Mouse (Mus musculus) lung, postnatal 14 days (tissue): ENCODE measurements around the gene Hnrnpul1.

Experiments used
- DNase-seq: peaks from one replicate; pipeline ENCODE4 v3.0.0; 2021

Hnrnpul1 gene

DNA sequence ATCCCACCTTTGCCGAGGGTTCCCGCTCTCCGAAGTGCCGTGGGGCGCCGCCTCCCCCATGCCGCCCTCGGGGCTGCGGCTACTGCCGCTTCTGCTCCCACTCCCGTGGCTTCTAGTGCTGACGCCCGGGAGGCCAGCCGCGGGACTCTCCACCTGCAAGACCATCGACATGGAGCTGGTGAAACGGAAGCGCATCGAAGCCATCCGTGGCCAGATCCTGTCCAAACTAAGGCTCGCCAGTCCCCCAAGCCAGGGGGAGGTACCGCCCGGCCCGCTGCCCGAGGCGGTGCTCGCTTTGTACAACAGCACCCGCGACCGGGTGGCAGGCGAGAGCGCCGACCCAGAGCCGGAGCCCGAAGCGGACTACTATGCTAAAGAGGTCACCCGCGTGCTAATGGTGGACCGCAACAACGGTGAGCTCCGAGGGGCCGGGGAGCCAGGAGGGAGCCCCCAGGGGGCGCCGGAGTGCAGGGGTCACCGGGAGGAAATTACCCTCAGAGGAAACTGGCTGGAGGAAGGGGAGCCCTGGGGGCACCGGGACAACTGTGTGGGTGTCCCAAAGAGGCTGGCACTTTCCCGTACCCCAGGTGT is 66.7 kb downstream of the Hnrnpul1 start:
- peak; percentile 79 for DNase-seq

DNA sequence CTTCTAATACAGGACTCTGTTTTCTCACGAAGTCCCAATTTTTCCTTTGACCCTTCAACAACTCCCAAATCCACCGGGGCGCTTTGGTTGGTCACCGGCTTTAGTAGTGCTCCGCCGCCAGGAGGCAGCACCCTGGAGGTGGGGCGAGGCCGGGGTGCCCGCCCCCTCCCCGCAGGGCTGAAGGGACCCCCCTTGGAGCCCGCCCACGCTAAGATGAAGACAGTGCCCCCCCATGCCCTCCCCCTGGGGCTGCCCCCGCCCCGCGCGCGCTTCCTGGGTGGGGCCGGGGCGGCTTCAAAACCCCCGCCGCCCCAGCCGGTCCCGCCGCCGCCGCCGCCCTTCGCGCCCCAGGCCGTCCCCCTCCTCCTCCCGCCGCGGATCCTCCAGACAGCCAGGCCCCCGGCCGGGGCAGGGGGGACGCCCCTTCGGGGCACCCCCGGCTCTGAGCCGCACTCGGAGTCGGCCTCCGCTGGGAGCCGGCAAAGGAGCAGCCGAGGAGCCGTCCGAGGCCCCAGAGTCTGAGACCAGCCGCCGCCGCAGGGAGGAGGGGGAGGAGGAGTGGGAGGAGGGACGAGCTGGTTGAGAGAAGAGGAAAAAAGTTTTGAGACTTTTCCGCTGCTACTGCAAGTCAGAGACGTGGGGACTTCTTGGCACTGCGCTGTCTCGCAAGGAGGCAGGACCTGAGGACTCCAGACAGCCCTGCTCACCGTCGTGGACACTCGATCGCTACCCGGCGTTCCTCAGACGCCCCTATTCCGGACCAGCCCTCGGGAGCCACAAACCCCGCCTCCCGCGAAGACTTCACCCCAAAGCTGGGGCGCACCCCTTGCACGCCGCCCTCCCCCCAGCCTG is 67.7 kb downstream of the Hnrnpul1 start, which contains the start of gene Tgfb1:
Gene Tgfb1, plus strand, starts transcription at position 323 of the 852 bp plus-strand sequence.
- peak; percentile 88 for DNase-seq

- no peak for DNase-seq
Measured at GRCm38 (mm10) chr7:25685926-25686470, 68.6 kb downstream of the Hnrnpul1 start.

DNA sequence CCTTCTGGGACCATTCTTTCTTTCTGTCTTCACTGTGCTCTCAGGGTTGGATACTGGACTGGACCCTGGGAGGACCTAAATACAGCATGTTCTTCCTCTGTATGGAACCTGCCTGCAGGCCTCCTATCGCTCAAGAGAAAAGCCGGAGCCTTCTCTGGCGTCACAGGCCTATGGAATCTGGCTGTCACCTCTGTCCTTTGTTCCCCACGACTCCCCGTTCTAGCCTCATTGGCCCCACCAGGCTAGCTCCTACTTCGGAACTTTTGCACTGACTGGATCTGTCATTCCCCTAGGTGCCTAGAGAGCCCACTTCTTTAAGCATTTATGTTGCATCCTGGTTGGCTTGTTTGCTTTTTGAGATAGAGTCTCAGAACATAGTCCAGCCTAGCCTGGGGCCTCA is 69.9 kb downstream of the Hnrnpul1 start:
- DNase-seq = no peak

DNA sequence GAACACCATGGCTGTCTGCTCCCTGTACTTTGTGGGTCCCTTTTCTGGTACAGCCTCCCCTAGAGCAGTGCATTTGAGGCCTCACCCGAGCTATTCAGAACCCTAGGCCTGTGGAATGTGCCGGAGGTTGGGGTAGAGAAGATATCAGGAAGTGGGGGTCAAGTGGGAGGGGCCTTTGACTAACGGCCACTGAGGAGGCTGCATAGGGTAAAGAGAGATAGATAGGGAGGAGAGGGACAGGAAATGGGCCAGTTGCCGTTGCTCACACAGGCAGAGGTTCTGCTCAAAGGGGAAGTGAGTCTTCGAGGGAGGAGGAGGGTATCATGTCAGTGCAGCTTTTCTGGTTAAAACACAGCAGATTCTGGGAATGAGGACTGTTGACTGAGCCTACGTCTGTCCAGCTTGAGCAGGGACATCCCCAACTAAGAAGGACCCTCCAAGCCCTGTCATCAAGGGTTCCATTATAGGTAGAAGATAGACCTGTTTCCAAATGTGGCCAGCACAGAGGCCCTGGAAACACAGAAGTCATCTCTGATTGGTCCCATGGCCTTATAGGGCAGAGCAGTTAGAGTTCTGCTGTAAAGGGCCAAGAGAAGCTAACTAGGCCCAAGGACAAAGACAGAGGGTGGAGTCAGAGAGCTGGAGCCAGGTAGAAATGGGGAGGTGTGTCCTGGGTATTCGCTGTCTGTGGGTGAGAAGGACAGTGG is 70.9 kb downstream of the Hnrnpul1 start:
- no peak for DNase-seq

- no peak for DNase-seq
Measured at GRCm38 (mm10) chr7:25681341-25682231, 73.0 kb downstream of the Hnrnpul1 start.

DNA sequence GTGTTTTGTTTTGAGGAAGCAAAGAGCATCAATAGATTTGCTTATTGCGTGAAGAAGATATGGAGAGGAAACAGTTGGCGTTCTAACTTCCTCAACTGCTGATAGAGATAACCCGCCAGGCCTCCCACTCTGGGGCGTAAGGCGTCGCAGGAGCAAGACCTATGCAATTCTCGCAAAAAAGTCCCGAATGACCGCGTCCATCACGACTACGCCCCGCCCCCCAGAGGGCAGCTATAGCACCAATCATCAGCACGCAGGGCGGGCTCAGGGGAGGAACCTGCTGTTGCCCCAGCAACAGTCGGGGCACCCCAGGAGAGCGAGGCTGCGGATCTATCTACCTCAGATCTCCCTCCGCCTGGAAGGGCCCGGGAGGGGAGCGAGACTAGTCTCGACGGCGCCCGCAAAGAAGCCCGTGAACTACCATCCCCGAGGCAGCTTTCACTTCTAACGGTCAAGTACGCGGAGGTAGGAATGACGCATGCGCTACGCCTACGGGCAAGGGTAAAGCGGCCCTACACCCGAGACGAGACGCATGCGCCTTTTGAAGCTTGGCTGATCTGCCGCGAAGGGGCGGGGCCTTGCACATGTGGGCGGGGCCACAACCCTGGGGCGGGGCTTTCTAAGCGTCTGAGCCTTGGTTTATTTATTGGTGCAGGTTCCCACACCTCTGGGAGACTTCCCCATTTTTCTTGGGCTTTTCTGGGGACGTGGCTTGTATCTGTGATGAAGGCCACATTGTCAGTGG is 73.9 kb downstream of the Hnrnpul1 start, which contains the start of gene B9d2:
Gene B9d2, plus strand, starts transcription at position 267 of the 745 bp plus-strand sequence.
- DNase-seq = peak; percentile 98

- no peak for DNase-seq
Measured at GRCm38 (mm10) chr7:25679971-25680370, 74.6 kb downstream of the Hnrnpul1 start.

DNA sequence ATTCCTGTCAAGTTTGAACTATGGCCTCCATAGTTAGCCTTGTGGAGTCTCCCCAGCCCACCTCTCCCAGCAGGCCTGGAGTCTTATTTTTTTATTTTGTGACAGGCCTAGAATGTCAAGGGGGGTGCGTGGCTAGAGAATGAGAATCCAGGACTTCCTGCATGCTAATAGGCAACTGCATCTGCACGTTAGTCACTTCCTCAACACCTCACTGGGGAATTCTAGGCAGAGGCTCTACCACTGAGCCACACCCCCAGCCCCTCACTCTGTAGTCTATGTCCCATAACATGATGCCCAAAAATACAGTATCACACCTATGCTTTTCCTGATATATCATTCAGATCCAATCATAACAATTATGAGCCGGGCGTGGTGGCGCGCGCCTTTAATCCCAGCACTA is 77.5 kb downstream of the Hnrnpul1 start:
- no peak for DNase-seq

GRCm38 (mm10) chr7:25676085-25676781 is 78.3 kb downstream of the Hnrnpul1 start:
- peak; percentile 93 for DNase-seq

DNA sequence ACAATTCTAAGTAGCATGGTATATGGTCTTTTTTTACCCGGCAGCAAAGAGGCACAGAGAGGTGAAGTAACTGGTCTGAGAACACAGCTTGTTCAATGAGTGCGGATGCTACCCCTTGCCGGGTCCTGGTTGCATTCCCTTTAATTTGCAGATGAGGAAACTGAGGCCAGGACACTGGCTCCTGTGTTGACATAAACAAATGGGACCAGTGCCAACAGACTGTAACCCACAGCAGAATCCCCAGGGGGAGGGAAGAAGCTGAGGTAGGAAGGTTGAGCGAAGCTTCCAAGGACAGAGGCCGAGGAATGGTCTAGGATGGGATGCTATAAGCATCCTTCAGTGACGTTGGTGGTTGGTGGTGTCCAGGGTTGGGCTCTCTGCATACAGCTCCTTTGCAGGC is 79.2 kb downstream of the Hnrnpul1 start:
- no peak for DNase-seq

GRCm38 (mm10) chr7:25674719-25675300 is 79.7 kb downstream of the Hnrnpul1 start, which contains the start of gene Tmem91:
Gene Tmem91 (minus strand): TSS chr7:25675166.
- no peak for DNase-seq

GRCm38 (mm10) chr7:25674297-25674696 is 80.3 kb downstream of the Hnrnpul1 start:
- DNase-seq = no peak

GRCm38 (mm10) chr7:25672442-25672841 is 82.1 kb downstream of the Hnrnpul1 start:
- DNase-seq = no peak

GRCm38 (mm10) chr7:25671686-25672085 is 82.9 kb downstream of the Hnrnpul1 start:
- DNase-seq = no peak
